Mouse (Mus musculus): ENCODE measurements around the gene Il23a. TPM values are rescaled to one million over a fixed set of nuclear protein-coding genes. Genes with fewer than 3 reads are reported as not detected.

The Il23a gene
- polyA plus RNA-seq (2015; fragmentation: Nextera tagmentation; extraction: Ambion mirVana), result 0.15 and 0.35 TPM in 2 replicates

DNA sequence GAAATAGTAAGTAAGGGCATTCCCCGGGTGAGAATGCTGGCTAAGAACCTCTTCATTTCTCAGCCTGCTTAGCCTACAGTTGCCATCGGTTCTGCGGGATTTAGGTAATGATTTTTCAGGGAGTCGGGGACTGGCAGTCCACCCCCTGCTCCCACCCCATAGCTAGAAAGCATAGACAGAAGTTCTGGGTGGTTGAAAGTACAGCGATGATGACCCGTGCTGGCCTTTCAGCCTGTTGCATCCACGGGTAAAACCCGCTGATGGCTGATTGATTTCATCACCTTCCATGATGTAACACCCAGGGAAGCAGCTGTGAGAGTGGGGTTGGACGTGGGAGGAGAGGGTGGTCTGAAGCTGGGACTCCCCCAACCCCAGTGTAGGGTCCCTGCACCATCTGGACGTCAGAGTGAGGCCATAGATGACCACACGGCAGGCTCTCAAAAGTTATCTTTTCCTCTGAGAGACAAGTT is at the start of gene Il23a:
Gene Il23a (minus strand): TSS at position 51 of the 470 bp plus-strand sequence.
- WGBS, result 75% methylated on average over 11 of the region's 11 CpGs
- Histone ChIP-seq H3K4me1 (ENCODE audit: insufficient read depth, low read length) (peaks cover 8% of the 10 kb centered on the region), H3K9me3 (ENCODE audit: low read length) (no peaks in the 10 kb centered on the region), H3K4me2 (replicated peaks; ENCODE audit: low read depth, low read length) (no peak within 1 kb of the TSS), H3K27me3 (ENCODE audit: insufficient read depth, low read length) (no peaks in the 10 kb centered on the region), H3K27ac (ENCODE audit: low read length) (peak within 1 kb of the TSS; percentile 35; the same call in 1 of the 2 replicates), H3K36me3 (ENCODE audit: insufficient read depth, low read length) (no peaks in the 10 kb centered on the region), H3K4me3 (ENCODE audit: low read length) (no peak within 1 kb of the TSS), H3K9ac (replicated peaks; ENCODE audit: low read length) (peak within 1 kb of the TSS; percentile 49; the same call in 1 of the 2 replicates)
- ATAC-seq (ENCODE audit: low FRiP score, low TSS enrichment), result no peak

GRCm38 (mm10) chr10:128347541-128347940 is 49.0 kb upstream of the Il23a start:
- 88% methylated on average over 8 of the region's 8 CpGs for WGBS
- no peak overlapping the region for H3K27ac ChIP-seq (ENCODE audit: low read length)
- H3K4me3 ChIP-seq (ENCODE audit: low read length), result no peak overlapping the region
- H3K9me3 ChIP-seq (ENCODE audit: low read length), result no peaks in the 10 kb centered on the region
- H3K36me3 ChIP-seq (ENCODE audit: insufficient read depth, low read length), result peaks cover 24% of the 10 kb centered on the region
- no peaks in the 10 kb centered on the region for H3K27me3 ChIP-seq (ENCODE audit: insufficient read depth, low read length)
- H3K4me1 ChIP-seq (ENCODE audit: insufficient read depth, low read length), result peaks cover 9% of the 10 kb centered on the region
- ATAC-seq (ENCODE audit: low FRiP score, low TSS enrichment), result no peak
- H3K4me2 ChIP-seq (replicated peaks; ENCODE audit: low read depth, low read length), result no peak overlapping the region
- H3K9ac ChIP-seq (replicated peaks; ENCODE audit: low read length), result no peak overlapping the region

DNA sequence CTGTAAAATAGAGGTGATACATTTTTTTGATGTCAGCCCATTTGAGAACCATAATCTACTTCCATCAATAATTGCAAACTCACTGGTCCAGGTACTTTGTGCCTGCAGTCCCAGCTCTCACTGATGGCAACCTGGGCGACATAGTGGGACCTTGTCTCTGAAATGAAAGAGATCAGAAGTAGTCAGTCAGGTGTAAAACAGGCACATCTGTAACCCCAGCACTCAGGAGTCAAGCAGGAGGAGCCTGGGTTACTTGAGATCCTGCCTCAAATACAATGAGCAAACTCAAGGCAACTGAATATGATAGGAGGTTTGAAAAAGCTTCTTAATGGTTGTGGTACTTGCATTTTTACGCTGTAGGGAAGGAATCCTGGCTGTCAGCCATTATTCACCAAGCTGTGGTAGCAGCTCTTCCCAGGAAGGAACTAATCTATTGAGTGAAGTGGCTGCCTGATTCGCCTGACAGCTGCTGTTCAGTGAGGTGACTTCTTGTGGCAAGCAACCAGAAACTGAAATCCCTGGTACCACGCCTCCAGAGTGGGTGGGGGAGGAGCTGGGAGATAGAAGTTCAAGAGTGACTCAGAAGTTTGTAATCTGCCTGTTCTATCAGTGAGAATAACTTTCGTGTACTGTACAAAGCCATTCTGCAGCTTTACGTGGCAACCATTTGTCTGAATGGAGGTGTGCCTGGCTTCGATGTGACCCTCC is 46.2 kb upstream of the Il23a start:
- peak overlapping the region; percentile 80 for H3K27ac ChIP-seq (ENCODE audit: low read length)
- H3K27me3 ChIP-seq (ENCODE audit: insufficient read depth, low read length), result no peaks in the 10 kb centered on the region
- ATAC-seq (ENCODE audit: low FRiP score, low TSS enrichment), result peak; percentile 65
- no peaks in the 10 kb centered on the region for H3K36me3 ChIP-seq (ENCODE audit: insufficient read depth, low read length)
- H3K4me3 ChIP-seq (ENCODE audit: low read length), result 0 out of 2 replicates have a peak overlapping the region, but pooled peaks have one; percentile 2
- peaks cover 9% of the 10 kb centered on the region for H3K4me1 ChIP-seq (ENCODE audit: insufficient read depth, low read length)
- peak overlapping the region; percentile 23; the same call in 1 of the 2 replicates for H3K4me2 ChIP-seq (replicated peaks; ENCODE audit: low read depth, low read length)
- peak overlapping the region; percentile 12 for H3K9ac ChIP-seq (replicated peaks; ENCODE audit: low read length)
- H3K9me3 ChIP-seq (ENCODE audit: low read length), result no peaks in the 10 kb centered on the region
- WGBS, result 32% methylated on average over 7 of the region's 7 CpGs

- Histone ChIP-seq H3K4me3 (ENCODE audit: low read length) (no peak overlapping the region), H3K9me3 (ENCODE audit: low read length) (no peaks in the 10 kb centered on the region), H3K27me3 (ENCODE audit: insufficient read depth, low read length) (no peaks in the 10 kb centered on the region), H3K4me2 (replicated peaks; ENCODE audit: low read depth, low read length) (no peak overlapping the region), H3K9ac (replicated peaks; ENCODE audit: low read length) (no peak overlapping the region), H3K4me1 (ENCODE audit: insufficient read depth, low read length) (peaks cover 20% of the 10 kb centered on the region), H3K27ac (ENCODE audit: low read length) (no peak overlapping the region), H3K36me3 (ENCODE audit: insufficient read depth, low read length) (no peaks in the 10 kb centered on the region)
- whole genome bisulfite sequencing, result 97% methylated on average over 1 of the region's 1 CpGs
- no peak for ATAC-seq (ENCODE audit: low FRiP score, low TSS enrichment)
Measured at GRCm38 (mm10) chr10:128343436-128343835, 44.9 kb upstream of the Il23a start.

DNA sequence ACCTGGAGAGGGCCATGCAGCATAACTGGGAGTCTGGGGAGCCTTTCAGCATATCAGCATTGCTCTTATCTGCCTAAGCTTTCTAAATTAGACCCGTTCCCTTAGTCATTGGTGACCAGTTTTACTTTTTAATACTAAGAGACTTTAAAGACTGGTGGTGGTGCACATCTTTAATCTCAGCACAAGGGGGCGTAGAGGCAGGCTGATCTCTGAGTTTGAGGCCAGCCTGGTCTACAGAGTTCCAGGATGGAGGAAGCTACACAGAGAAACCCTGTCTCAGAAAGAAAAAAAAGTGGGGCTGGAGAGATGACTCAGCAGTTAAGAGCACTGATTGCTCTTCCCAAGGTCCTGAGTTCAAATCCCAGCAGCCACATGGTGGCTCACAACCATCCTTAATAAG is 41.7 kb upstream of the Il23a start:
- Histone ChIP-seq H3K27me3 (ENCODE audit: insufficient read depth, low read length) (no peaks in the 10 kb centered on the region), H3K4me1 (ENCODE audit: insufficient read depth, low read length) (peaks cover 30% of the 10 kb centered on the region), H3K27ac (ENCODE audit: low read length) (no peak overlapping the region), H3K9me3 (ENCODE audit: low read length) (no peaks in the 10 kb centered on the region), H3K4me2 (replicated peaks; ENCODE audit: low read depth, low read length) (no peak overlapping the region), H3K4me3 (ENCODE audit: low read length) (no peak overlapping the region), H3K36me3 (ENCODE audit: insufficient read depth, low read length) (no peaks in the 10 kb centered on the region), H3K9ac (replicated peaks; ENCODE audit: low read length) (no peak overlapping the region)
- 90% methylated on average over 2 of the region's 2 CpGs for WGBS
- ATAC-seq (ENCODE audit: low FRiP score, low TSS enrichment), result no peak

- Histone ChIP-seq H3K27me3 (ENCODE audit: insufficient read depth, low read length) (no peaks in the 10 kb centered on the region), H3K4me3 (ENCODE audit: low read length) (peak overlapping the region; percentile 99), H3K4me2 (replicated peaks; ENCODE audit: low read depth, low read length) (peak overlapping the region; percentile 76), H3K27ac (ENCODE audit: low read length) (no peak overlapping the region), H3K36me3 (ENCODE audit: insufficient read depth, low read length) (no peaks in the 10 kb centered on the region), H3K9ac (replicated peaks; ENCODE audit: low read length) (peak overlapping the region; percentile 93), H3K4me1 (ENCODE audit: insufficient read depth, low read length) (peaks cover 21% of the 10 kb centered on the region), H3K9me3 (ENCODE audit: low read length) (no peaks in the 10 kb centered on the region)
- ATAC-seq (ENCODE audit: low FRiP score, low TSS enrichment), result no peak
- 66% methylated on average over 2 of the region's 2 CpGs for WGBS
Measured at GRCm38 (mm10) chr10:128338948-128339347, 40.4 kb upstream of the Il23a start.

GRCm38 (mm10) chr10:128338415-128338814 is 39.9 kb upstream of the Il23a start:
- no peaks in the 10 kb centered on the region for H3K27me3 ChIP-seq (ENCODE audit: insufficient read depth, low read length)
- no peaks in the 10 kb centered on the region for H3K9me3 ChIP-seq (ENCODE audit: low read length)
- H3K4me2 ChIP-seq (replicated peaks; ENCODE audit: low read depth, low read length), result peak overlapping the region; percentile 76
- peak overlapping the region; percentile 93 for H3K9ac ChIP-seq (replicated peaks; ENCODE audit: low read length)
- no peak for ATAC-seq (ENCODE audit: low FRiP score, low TSS enrichment)
- H3K4me3 ChIP-seq (ENCODE audit: low read length), result peak overlapping the region; percentile 99
- H3K27ac ChIP-seq (ENCODE audit: low read length), result peak overlapping the region; percentile 93
- H3K36me3 ChIP-seq (ENCODE audit: insufficient read depth, low read length), result no peaks in the 10 kb centered on the region
- WGBS, result 14% methylated on average over 5 of the region's 5 CpGs
- peaks cover 21% of the 10 kb centered on the region for H3K4me1 ChIP-seq (ENCODE audit: insufficient read depth, low read length)

DNA sequence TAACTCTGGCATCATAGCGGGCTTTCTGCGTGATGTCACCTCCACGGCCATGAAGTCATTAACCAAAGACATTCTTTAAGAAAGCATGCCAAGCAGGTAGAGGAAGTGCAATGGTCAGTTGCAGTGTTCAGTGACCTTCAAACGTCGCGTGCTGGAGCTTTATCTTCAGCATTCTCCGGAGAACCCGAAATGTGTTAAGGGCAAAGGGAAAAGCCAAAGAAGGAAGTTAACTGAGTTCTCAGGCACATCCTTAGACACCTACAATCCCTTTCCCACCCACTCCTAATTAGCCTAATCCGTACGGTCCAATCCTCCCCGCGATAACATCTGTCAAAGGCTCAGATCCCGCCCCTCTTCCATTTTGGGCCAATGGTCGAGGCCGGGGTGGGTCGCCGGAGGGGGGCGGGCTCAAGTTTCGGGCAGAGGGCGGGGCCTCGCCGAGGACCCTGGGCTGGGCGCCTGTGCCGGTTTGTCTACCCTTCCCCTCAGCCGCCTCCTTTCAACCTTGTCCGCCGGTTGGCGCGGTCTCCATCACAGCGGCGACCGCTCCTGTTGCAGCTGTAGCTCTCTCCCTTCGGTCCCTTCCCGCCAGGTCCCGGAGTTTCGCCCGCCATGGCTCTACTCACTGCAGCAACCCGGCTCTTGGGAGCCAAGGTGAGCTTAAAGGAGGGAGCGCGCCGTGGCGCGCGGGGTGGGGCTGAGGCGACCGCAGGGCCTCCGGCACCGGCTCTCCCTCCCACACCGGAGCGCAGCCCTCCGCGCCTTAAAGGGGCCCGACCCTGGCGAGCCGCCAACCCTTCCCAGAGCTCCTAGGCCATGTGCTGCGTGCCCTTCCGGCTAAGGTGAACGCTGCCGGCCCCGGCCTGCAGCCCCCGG is 39.0 kb upstream of the Il23a start, which contains the start of gene Cs:
Gene Cs (plus strand): TSS at position 429 of the 876 bp plus-strand sequence.
- under 1% methylated on average over 61 of the region's 61 CpGs for WGBS
- Histone ChIP-seq H3K4me1 (ENCODE audit: insufficient read depth, low read length) (peaks cover 21% of the 10 kb centered on the region), H3K36me3 (ENCODE audit: insufficient read depth, low read length) (no peaks in the 10 kb centered on the region), H3K9me3 (ENCODE audit: low read length) (no peaks in the 10 kb centered on the region), H3K27me3 (ENCODE audit: insufficient read depth, low read length) (no peaks in the 10 kb centered on the region), H3K4me3 (ENCODE audit: low read length) (peak within 1 kb of the TSS; percentile 99), H3K27ac (ENCODE audit: low read length) (peak within 1 kb of the TSS; percentile 93), H3K4me2 (replicated peaks; ENCODE audit: low read depth, low read length) (peak within 1 kb of the TSS; percentile 76), H3K9ac (replicated peaks; ENCODE audit: low read length) (peak within 1 kb of the TSS; percentile 93)
- ATAC-seq (ENCODE audit: low FRiP score, low TSS enrichment), result peak; percentile 98

DNA sequence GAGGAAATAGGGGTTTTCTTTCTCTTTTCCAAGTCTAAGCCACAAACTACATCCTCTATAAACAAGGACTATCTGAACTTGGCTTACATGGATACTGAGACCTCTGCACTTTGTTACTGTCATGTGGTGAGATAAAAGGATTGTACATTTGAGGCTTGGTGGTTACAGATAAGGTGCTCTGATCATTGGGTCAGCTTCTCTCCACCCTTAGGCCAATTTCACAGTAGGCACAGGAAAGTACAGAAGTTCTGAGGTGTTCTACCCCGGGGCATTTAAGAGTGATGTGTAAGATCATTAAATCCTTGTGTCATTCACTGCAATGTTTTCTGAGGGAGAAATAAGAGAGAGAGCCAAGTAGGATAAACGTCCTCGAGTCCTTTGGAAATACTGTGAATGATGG is 38.0 kb upstream of the Il23a start:
- Histone ChIP-seq H3K9me3 (ENCODE audit: low read length) (no peaks in the 10 kb centered on the region), H3K4me3 (ENCODE audit: low read length) (peak overlapping the region; percentile 99), H3K9ac (replicated peaks; ENCODE audit: low read length) (no peak overlapping the region), H3K36me3 (ENCODE audit: insufficient read depth, low read length) (no peaks in the 10 kb centered on the region), H3K27ac (ENCODE audit: low read length) (peak overlapping the region; percentile 91; the same call in 1 of the 2 replicates), H3K4me2 (replicated peaks; ENCODE audit: low read depth, low read length) (peak overlapping the region; percentile 76), H3K27me3 (ENCODE audit: insufficient read depth, low read length) (no peaks in the 10 kb centered on the region), H3K4me1 (ENCODE audit: insufficient read depth, low read length) (peaks cover 21% of the 10 kb centered on the region)
- ATAC-seq (ENCODE audit: low FRiP score, low TSS enrichment), result no peak
- WGBS, result 81% methylated on average over 3 of the region's 3 CpGs
